Mouse (Mus musculus): Measurements from ENCODE around the gene Plekho2.

GRCm38 (mm10) chr9:65603401-65604102 lies 23.7 kb upstream of the Plekho2 start:
- no peak for TF ChIP-seq ETS1 (IDR thresholded peaks at IDR 0.05; ENCODE audit: low read depth, low read length)
- no peak for TF ChIP-seq POLR2A (IDR thresholded peaks at IDR 0.05; ENCODE audit: control insufficient read depth in 1 of 2, insufficient read depth in 1 of 2, low read depth in 1 of 2, low read length in 2 of 2, poor library complexity in 1 of 2)
- no peak for TF ChIP-seq GABPA (IDR thresholded peaks at IDR 0.05; ENCODE audit: low read depth, low read length)
- TF ChIP-seq GATA1 (IDR thresholded peaks at IDR 0.05; ENCODE audit: low read depth, low read length): no peak
- no peak for TF ChIP-seq HCFC1 (IDR thresholded peaks at IDR 0.05; ENCODE audit: low read depth, low read length)
- TF ChIP-seq MAZ (IDR thresholded peaks at IDR 0.05; ENCODE audit: low read depth, low read length): no peak
- TF ChIP-seq CTCF (IDR thresholded peaks at IDR 0.05 in 2 of 3, conservative IDR thresholded peaks at IDR 0.05 in 1 of 3; ENCODE audit: control insufficient read depth in 1 of 3, insufficient read depth in 1 of 3, low read depth in 2 of 3, low read length in 3 of 3, poor library complexity in 1 of 3, severe bottlenecking in 1 of 3): peak; percentile 51 to 79 (median 73)

All from MEL (cell line).